Mouse (Mus musculus) spleen, adult 2 months (tissue): ENCODE measurements around the gene Hrk.

Experiments used
- CTCF ChIP-seq: fragments of 200-500 bp; IDR thresholded peaks from 2 replicates; pipeline ENCODE4 v1.5.1; 2011; ENCODE audit warnings: mild to moderate bottlenecking, inconsistent platforms; ENCODE audit not compliant: insufficient read depth, insufficient read length, insufficient replicate concordance; ENCODE audit errors: extremely low read depth
- POLR2A ChIP-seq: fragments of 200-500 bp; IDR thresholded peaks from 2 replicates; pipeline ENCODE4 v1.6.1; 2011; ENCODE audit warnings: low read depth, low read length, inconsistent platforms

GRCm38 (mm10) chr5:118204675-118205440 is 40.4 kb downstream of the Hrk start:
- TF ChIP-seq CTCF (no peak), POLR2A (no peak)
